Mouse (Mus musculus) lung, postnatal 0 days (tissue): ENCODE measurements around the gene Lin7c.
A peak's percentile ranks its signal among the peaks of the same experiment; 100 is the strongest.

ENCODE experiments used
- CTCF ChIP-seq: IDR thresholded peaks from 2 replicates; pipeline ENCODE4 v1.5.1; 2016; ENCODE audit warnings: antibody characterized with exemption, mild to moderate bottlenecking
- EP300 ChIP-seq: IDR thresholded peaks from 2 replicates; pipeline ENCODE4 v1.6.1; 2016; ENCODE audit warnings: antibody characterized with exemption, mild to moderate bottlenecking, control low read depth

GRCm38 (mm10) chr2:109891471-109891870 lies 818 bp downstream of the Lin7c start:
- no peak for TF ChIP-seq CTCF
- TF ChIP-seq EP300, result 0 out of 2 replicates have a peak, but pooled peaks have one; percentile 38
